In genomic region chr5:139838476-139838892, GRCm38 (mm10) we compare ENCODE assay signal across 7 mouse cellular contexts. TPM values are rescaled to one million over a fixed set of nuclear protein-coding genes. Genes with fewer than 3 reads are reported as not detected.
DNase-seq lines count a peak whose midpoint lies in the region; TF ChIP-seq lines count a peak whose summit lies in the region.

No protein-coding gene starts in this region.

- H3K27ac ChIP-seq in thymus, adult 2 months (ENCODE audit: control insufficient read depth, insufficient read depth, low read length), result no peak overlapping the region
- no peak overlapping the region for H3K27ac ChIP-seq in bone marrow, adult 2 months (ENCODE audit: control insufficient read depth, insufficient read depth, low read depth, low read length, poor library complexity)
- no peak overlapping the region for H3K27ac ChIP-seq in forebrain, embryonic 10.5 days

- WGBS in thymus, adult 2 months, result 31% methylated on average over 2 of the region's 2 CpGs
- WGBS in bone marrow, adult 2 months, result 13% methylated on average over 2 of the region's 2 CpGs
- 17% methylated on average over 2 of the region's 2 CpGs for WGBS in forebrain, embryonic 10.5 days
- 10% methylated on average over 2 of the region's 2 CpGs for WGBS in lung, adult 2 months

- no peaks in the 10 kb centered on the region for H3K27me3 ChIP-seq in thymus, adult 2 months (ENCODE audit: control insufficient read depth, insufficient read depth, low read length)
- no peaks in the 10 kb centered on the region for H3K27me3 ChIP-seq in forebrain, embryonic 10.5 days (ENCODE audit: poor library complexity, severe bottlenecking)

- no peak for TF ChIP-seq POLR2A in thymus, adult 2 months (IDR thresholded peaks at IDR 0.05; ENCODE audit: control insufficient read depth, extremely low read depth, insufficient read depth, low read length, poor library complexity)
- TF ChIP-seq POLR2A in bone marrow, adult 2 months (IDR thresholded peaks at IDR 0.05; ENCODE audit: borderline replicate concordance, control insufficient read depth, low read depth, low read length), result no peak
- TF ChIP-seq POLR2A in lung, adult 2 months (IDR thresholded peaks at IDR 0.05; ENCODE audit: borderline replicate concordance, extremely low read depth, low read depth, low read length), result no peak

- no peaks in the 10 kb centered on the region for H3K9me3 ChIP-seq in forebrain, embryonic 10.5 days

- no peaks in the 10 kb centered on the region for H3K36me3 ChIP-seq in thymus, adult 2 months (ENCODE audit: control insufficient read depth, insufficient read depth, low read length)
- no peaks in the 10 kb centered on the region for H3K36me3 ChIP-seq in forebrain, embryonic 10.5 days (replicated peaks)

- peaks cover 12% of the 10 kb centered on the region for H3K4me1 ChIP-seq in thymus, adult 2 months (replicated peaks; ENCODE audit: control insufficient read depth, insufficient read depth, low read length)
- no peaks in the 10 kb centered on the region for H3K4me1 ChIP-seq in bone marrow, adult 2 months (ENCODE audit: control insufficient read depth, insufficient read depth, low read length)
- H3K4me1 ChIP-seq in forebrain, embryonic 10.5 days, result peaks cover 9% of the 10 kb centered on the region
- H3K4me1 ChIP-seq in lung, adult 2 months (ENCODE audit: control insufficient read depth, insufficient read depth, low read length), result no peaks in the 10 kb centered on the region

- TF ChIP-seq CTCF in thymus, adult 2 months (IDR thresholded peaks at IDR 0.05; ENCODE audit: borderline replicate concordance, control insufficient read depth, extremely low read depth, insufficient read depth, low read length, poor library complexity), result no peak
- 0 out of 2 replicates have a peak, but pooled peaks have one; percentile 12 for TF ChIP-seq CTCF in bone marrow, adult 2 months (IDR thresholded peaks at IDR 0.05; ENCODE audit: control insufficient read depth, insufficient read depth, low read length)
- peak; percentile 29; the same call in 1 of the 2 replicates for TF ChIP-seq CTCF in lung, adult 2 months (IDR thresholded peaks at IDR 0.05; ENCODE audit: insufficient read depth, low read length)

- peak; percentile 72 for DNase-seq in thymus, adult 2 months
- DNase-seq in thymus, adult 18-20 months, result no peak
- peak; percentile 78 for DNase-seq in forebrain, embryonic 10.5 days (ENCODE audit: extremely low spot score, low spot score)
- DNase-seq in hindlimb bud, embryonic 11.5 days (ENCODE audit: extremely low spot score, low read depth, low spot score), result peak; percentile 37
- peak; percentile 57 for DNase-seq in lung, adult 2 months
- peak; percentile 88 for DNase-seq in retina, embryonic 14.5 days (ENCODE audit: low spot score)

- no peak overlapping the region for H3K4me3 ChIP-seq in thymus, adult 2 months (ENCODE audit: control insufficient read depth, insufficient read depth, low read length)
- no peak overlapping the region for H3K4me3 ChIP-seq in bone marrow, adult 2 months (replicated peaks; ENCODE audit: control insufficient read depth, low read depth, low read length)
- no peak overlapping the region for H3K4me3 ChIP-seq in forebrain, embryonic 10.5 days
- no peak overlapping the region for H3K4me3 ChIP-seq in lung, adult 2 months (replicated peaks; ENCODE audit: extremely low read depth, low read depth, low read length)

RNA-seq across cellular contexts. Expression of gene Psmg3, which starts 11.8 kb away (rescaled TPM):
- 43.9 and 51.6 TPM in 2 replicates for polyA plus RNA-seq in thymus, adult 2 months (2012; rRNA removed)
- polyA plus RNA-seq in bone marrow, adult 2 months (2011; ENCODE audit: insufficient read depth, insufficient read length, low replicate concordance, missing spikeins), result 35.8 and 48.1 TPM in 2 replicates
- 99.7 and 103 TPM in 2 replicates for polyA plus RNA-seq in forebrain, embryonic 10.5 days (2016; fragmentation: Nextera tagmentation; extraction: Ambion mirVana)
- 23.6 and 24.4 TPM in 2 replicates for polyA plus RNA-seq in lung, adult 2 months (2012; rRNA removed)

RNA-seq across cellular contexts. Expression of gene Gm26938, which starts 12.3 kb away (rescaled TPM):
- not detected in 2 replicates for polyA plus RNA-seq in thymus, adult 2 months (2012; rRNA removed)
- not detected in 2 replicates for polyA plus RNA-seq in bone marrow, adult 2 months (2011; ENCODE audit: insufficient read depth, insufficient read length, low replicate concordance, missing spikeins)
- polyA plus RNA-seq in forebrain, embryonic 10.5 days (2016; fragmentation: Nextera tagmentation; extraction: Ambion mirVana), result 0.31 TPM in 1 of 2 replicates, not detected in the other
- polyA plus RNA-seq in lung, adult 2 months (2012; rRNA removed), result not detected in 2 replicates

RNA-seq across cellular contexts. Expression of gene Tmem184a, which starts 18.8 kb away (rescaled TPM):
- polyA plus RNA-seq in thymus, adult 2 months (2012; rRNA removed), result 6.1 and 7.6 TPM in 2 replicates
- polyA plus RNA-seq in bone marrow, adult 2 months (2011; ENCODE audit: insufficient read depth, insufficient read length, low replicate concordance, missing spikeins), result not detected in 2 replicates
- 1.4 and 1.8 TPM in 2 replicates for polyA plus RNA-seq in forebrain, embryonic 10.5 days (2016; fragmentation: Nextera tagmentation; extraction: Ambion mirVana)
- 53.9 and 61.2 TPM in 2 replicates for polyA plus RNA-seq in lung, adult 2 months (2012; rRNA removed)

RNA-seq across cellular contexts. Expression of gene Mafk, which starts 47.2 kb away (rescaled TPM):
- 43.9 and 44.2 TPM in 2 replicates for polyA plus RNA-seq in thymus, adult 2 months (2012; rRNA removed)
- 37.3 and 53.2 TPM in 2 replicates for polyA plus RNA-seq in bone marrow, adult 2 months (2011; ENCODE audit: insufficient read depth, insufficient read length, low replicate concordance, missing spikeins)
- polyA plus RNA-seq in forebrain, embryonic 10.5 days (2016; fragmentation: Nextera tagmentation; extraction: Ambion mirVana), result 9.8 and 10.1 TPM in 2 replicates
- 49.1 and 55.6 TPM in 2 replicates for polyA plus RNA-seq in lung, adult 2 months (2012; rRNA removed)

Comparison
In these comparisons a context has a peak if more than half of its experiments do, and no peak if none do; other contexts are left out.
1. DNase-seq: peak in thymus, adult 2 months (single experiment), forebrain, embryonic 10.5 days (single experiment), hindlimb bud, embryonic 11.5 days (single experiment), lung, adult 2 months (single experiment) and retina, embryonic 14.5 days (single experiment); none in thymus, adult 18-20 months (0 of 2).